Mouse (Mus musculus): ENCODE results near the gene Tenm4. TPM values are rescaled to one million over a fixed set of nuclear protein-coding genes. Genes with fewer than 3 reads are reported as not detected.

Tenm4 gene
- total and polyA plus RNA-seq, 3 experiments, result 0.03 to 0.26 (median 0.04) TPM

- dilution Hi-C loops (cut with MboI; ENCODE audit: extremely low pct_ligation_motif_present, extremely low pct_unique_long_range_greater_than_20kb, low sequenced_read_pairs) (no loop called here), in situ Hi-C loops (cut with MboI; ENCODE audit: low pct_ligation_motif_present, low pct_unique_long_range_greater_than_20kb, low sequenced_read_pairs) (no loop called here)
- H3K4me2 ChIP-seq (ENCODE audit: insufficient read depth, low read depth, poor library complexity, severe bottlenecking), result no peak overlapping the region
- H3K79me2 ChIP-seq (replicated peaks; ENCODE audit: control insufficient read depth, extremely low read depth, insufficient read depth, poor library complexity, severe bottlenecking), result no peaks in the 10 kb centered on the region
- no peak overlapping the region for H3K27ac ChIP-seq (ENCODE audit: insufficient read depth, low read depth)
- TF ChIP-seq MAZ (IDR thresholded peaks at IDR 0.05; ENCODE audit: low read depth, low read length) (no peak), E2F4 (IDR thresholded peaks at IDR 0.05; ENCODE audit: insufficient replicate concordance, low read depth, low read length) (no peak), HCFC1 (IDR thresholded peaks at IDR 0.05; ENCODE audit: low read depth, low read length) (no peak), PAX5 (IDR thresholded peaks at IDR 0.05; ENCODE audit: low read length) (no peak), POLR2A (IDR thresholded peaks at IDR 0.05; ENCODE audit: low read depth, low read length) (no peak), NRF1 (IDR thresholded peaks at IDR 0.05; ENCODE audit: low read depth, low read length) (no peak), ZNF384 (IDR thresholded peaks at IDR 0.05; ENCODE audit: low read depth, low read length) (no peak), RAD21 (IDR thresholded peaks at IDR 0.05; ENCODE audit: low read depth, low read length) (no peak), IRF4 (IDR thresholded peaks at IDR 0.05; ENCODE audit: low read depth, low read length) (no peak), CHD1 (IDR thresholded peaks at IDR 0.05; ENCODE audit: low read depth, low read length) (no peak), GABPA (IDR thresholded peaks at IDR 0.05; ENCODE audit: insufficient replicate concordance, low read depth, low read length) (no peak)
- no peaks in the 10 kb centered on the region for H3K9me3 ChIP-seq (replicated peaks; ENCODE audit: low read length)
- H3K36me3 ChIP-seq (replicated peaks in 1 of 2; ENCODE audit: control insufficient read depth in 1 of 2, insufficient read depth in 1 of 2, low read length in 1 of 2), result peaks cover 0 to 2% of the 10 kb centered on the region in 2 experiments
- H3K27me3 ChIP-seq (replicated peaks), result no peaks in the 10 kb centered on the region
- H3K4me1 ChIP-seq (ENCODE audit: control insufficient read depth in 1 of 2, insufficient read depth in 2 of 2), result peaks cover 0 to 8% of the 10 kb centered on the region in 2 experiments; a peak in 1 of 4 replicates
- H3K9ac ChIP-seq (ENCODE audit: insufficient read depth, low read depth), result no peak overlapping the region
- H3K4me3 ChIP-seq (replicated peaks in 1 of 3; ENCODE audit: low read depth in 2 of 3, low read length in 2 of 3, poor library complexity in 1 of 3), result no peak overlapping the region
- DNase-seq (ENCODE audit: extremely low read depth), result no peak
Observed at GRCm38 (mm10) chr7:96740631-96741030, 569.6 kb downstream of the Tenm4 start.

DNA sequence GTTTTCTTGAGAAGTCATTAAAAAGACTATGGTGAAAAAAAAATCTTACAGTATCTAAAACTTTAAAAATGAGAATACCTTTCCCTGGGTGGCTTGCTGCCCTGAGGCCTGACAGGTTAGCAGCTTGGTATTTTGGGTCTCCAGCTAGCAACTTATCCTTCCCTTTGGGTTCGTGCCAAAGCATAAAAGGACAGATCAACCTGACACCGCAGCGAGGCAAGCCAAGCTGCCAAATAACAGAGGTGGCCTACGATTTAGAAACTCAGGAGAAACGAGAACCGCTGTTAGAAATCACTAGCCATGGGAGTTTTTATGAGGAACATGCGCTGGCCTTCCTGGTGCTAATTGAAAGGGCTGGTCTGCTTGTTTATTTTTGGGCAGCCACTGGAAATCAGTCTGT, 571.2 kb downstream of the Tenm4 start:
- no peaks in the 10 kb centered on the region for H3K27me3 ChIP-seq (replicated peaks)
- TF ChIP-seq CHD1 (IDR thresholded peaks at IDR 0.05; ENCODE audit: low read depth, low read length), result no peak
- TF ChIP-seq CHD2 (IDR thresholded peaks at IDR 0.05; ENCODE audit: low read length), result no peak
- TF ChIP-seq SIN3A (IDR thresholded peaks at IDR 0.05; ENCODE audit: low read length), result no peak
- no peak for TF ChIP-seq ZKSCAN1 (IDR thresholded peaks at IDR 0.05; ENCODE audit: borderline replicate concordance, low read depth, low read length)
- no peak for TF ChIP-seq E2F4 (IDR thresholded peaks at IDR 0.05; ENCODE audit: insufficient replicate concordance, low read depth, low read length)
- no peak for TF ChIP-seq KAT2A (IDR thresholded peaks at IDR 0.05; ENCODE audit: insufficient replicate concordance, low read length)
- TF ChIP-seq MEF2A (IDR thresholded peaks at IDR 0.05; ENCODE audit: borderline replicate concordance, low read depth, low read length), result no peak
- TF ChIP-seq NELFE (IDR thresholded peaks at IDR 0.05; ENCODE audit: low read depth, low read length), result no peak
- TF ChIP-seq MXI1 (IDR thresholded peaks at IDR 0.05; ENCODE audit: low read depth, low read length), result no peak
- TF ChIP-seq RCOR1 (conservative IDR thresholded peaks at IDR 0.05; ENCODE audit: low read depth, low read length), result no peak
- no peak for TF ChIP-seq IRF4 (IDR thresholded peaks at IDR 0.05; ENCODE audit: low read depth, low read length)
- no peak for TF ChIP-seq USF1 (IDR thresholded peaks at IDR 0.05; ENCODE audit: low read depth, low read length)
- TF ChIP-seq JUN (IDR thresholded peaks at IDR 0.05; ENCODE audit: insufficient read depth, low read depth, low read length), result no peak
- TF ChIP-seq EP300 (IDR thresholded peaks at IDR 0.05; ENCODE audit: low read length), result no peak
- no peak for TF ChIP-seq RAD21 (IDR thresholded peaks at IDR 0.05; ENCODE audit: low read depth, low read length)
- no peak for TF ChIP-seq ZMIZ1 (IDR thresholded peaks at IDR 0.05; ENCODE audit: low read depth, low read length)
- no peak for TF ChIP-seq POLR2A (IDR thresholded peaks at IDR 0.05; ENCODE audit: low read depth, low read length)
- no peak overlapping the region for H3K4me3 ChIP-seq (replicated peaks in 1 of 3; ENCODE audit: low read depth in 2 of 3, low read length in 2 of 3, poor library complexity in 1 of 3)
- H3K79me2 ChIP-seq (replicated peaks; ENCODE audit: control insufficient read depth, extremely low read depth, insufficient read depth, poor library complexity, severe bottlenecking), result no peaks in the 10 kb centered on the region
- no peaks in the 10 kb centered on the region for H3K9me3 ChIP-seq (replicated peaks; ENCODE audit: low read length)
- DNase-seq (ENCODE audit: extremely low read depth), result no peak
- peaks cover 0 to 2% of the 10 kb centered on the region in 2 experiments for H3K36me3 ChIP-seq (replicated peaks in 1 of 2; ENCODE audit: control insufficient read depth in 1 of 2, insufficient read depth in 1 of 2, low read length in 1 of 2)
- H3K27ac ChIP-seq (ENCODE audit: insufficient read depth, low read depth), result no peak overlapping the region
- in situ Hi-C loops (cut with MboI; ENCODE audit: low pct_ligation_motif_present, low pct_unique_long_range_greater_than_20kb, low sequenced_read_pairs) (no loop called here), dilution Hi-C loops (cut with MboI; ENCODE audit: extremely low pct_ligation_motif_present, extremely low pct_unique_long_range_greater_than_20kb, low sequenced_read_pairs) (no loop called here)
- H3K4me1 ChIP-seq (ENCODE audit: control insufficient read depth in 1 of 2, insufficient read depth in 2 of 2), result peaks cover 0 to 13% of the 10 kb centered on the region in 2 experiments; a peak in 1 of 4 replicates
- no peak overlapping the region for H3K4me2 ChIP-seq (ENCODE audit: insufficient read depth, low read depth, poor library complexity, severe bottlenecking)
- H3K9ac ChIP-seq (ENCODE audit: insufficient read depth, low read depth), result no peak overlapping the region

All from CH12.LX (cell line).